Mouse (Mus musculus) heart, adult 8-10 months (tissue): Measurements from ENCODE around the gene Olig1. TPM values are rescaled to one million over a fixed set of nuclear protein-coding genes. Genes with fewer than 3 reads are reported as not detected.
"Not testable (repeated sequence)": the region's sequence is repeated elsewhere in the genome, so short reads cannot be mapped to it uniquely, and the experiment has no call there.

ENCODE experiments used
- DNase-seq: peaks from one replicate; pipeline ENCODE4 v3.0.0; 2022; ENCODE audit warnings: low spot score
- total RNA-seq, 4 experiments: library from RNA; stranded (reverse); gene quantifications; 2 replicates each; pipeline ENCODE4 v1.2.4; 2022

Olig1 gene
- total RNA-seq, 4 experiments from 2014 or later, result not detected

DNA sequence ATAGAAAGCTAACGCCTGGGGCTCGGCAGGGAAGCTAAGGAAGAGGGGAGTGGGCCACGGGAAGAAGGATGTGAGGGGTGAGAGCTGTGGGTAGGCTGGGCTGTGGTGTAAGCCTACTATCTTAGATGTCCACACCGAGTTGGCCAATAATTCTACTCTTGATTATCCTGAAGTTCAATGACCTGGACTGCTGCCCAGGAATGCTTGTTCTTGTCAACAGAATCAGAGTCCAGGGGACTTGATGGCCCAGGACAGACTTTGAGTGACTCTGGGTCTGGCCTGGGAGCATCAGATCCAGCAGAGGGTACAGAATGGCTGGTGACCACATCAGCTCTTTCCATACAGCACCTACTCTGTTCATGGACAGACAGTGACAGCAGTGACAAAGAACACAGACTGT lies 30.5 kb upstream of the Olig1 start:
- DNase-seq, result no peak

DNA sequence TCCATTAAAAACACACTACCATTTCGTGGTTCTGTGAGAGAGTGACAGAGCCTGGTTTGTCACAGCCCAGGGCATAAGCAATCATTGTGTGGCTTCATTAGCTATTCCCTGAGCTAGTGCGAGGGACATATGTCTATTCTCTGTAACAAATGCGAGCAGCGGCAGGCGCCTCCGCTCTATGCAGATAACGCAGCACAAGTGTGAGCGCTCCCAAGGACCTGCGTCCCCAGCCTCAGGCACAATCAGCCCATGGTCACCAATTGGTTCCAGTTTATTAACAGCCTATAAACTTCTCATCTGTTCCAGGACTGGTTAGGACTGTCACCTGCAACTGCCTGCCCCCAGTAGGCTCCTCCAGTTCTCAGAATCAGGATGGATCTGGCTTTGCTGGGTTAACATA lies 23.3 kb upstream of the Olig1 start:
- no peak for DNase-seq

DNA sequence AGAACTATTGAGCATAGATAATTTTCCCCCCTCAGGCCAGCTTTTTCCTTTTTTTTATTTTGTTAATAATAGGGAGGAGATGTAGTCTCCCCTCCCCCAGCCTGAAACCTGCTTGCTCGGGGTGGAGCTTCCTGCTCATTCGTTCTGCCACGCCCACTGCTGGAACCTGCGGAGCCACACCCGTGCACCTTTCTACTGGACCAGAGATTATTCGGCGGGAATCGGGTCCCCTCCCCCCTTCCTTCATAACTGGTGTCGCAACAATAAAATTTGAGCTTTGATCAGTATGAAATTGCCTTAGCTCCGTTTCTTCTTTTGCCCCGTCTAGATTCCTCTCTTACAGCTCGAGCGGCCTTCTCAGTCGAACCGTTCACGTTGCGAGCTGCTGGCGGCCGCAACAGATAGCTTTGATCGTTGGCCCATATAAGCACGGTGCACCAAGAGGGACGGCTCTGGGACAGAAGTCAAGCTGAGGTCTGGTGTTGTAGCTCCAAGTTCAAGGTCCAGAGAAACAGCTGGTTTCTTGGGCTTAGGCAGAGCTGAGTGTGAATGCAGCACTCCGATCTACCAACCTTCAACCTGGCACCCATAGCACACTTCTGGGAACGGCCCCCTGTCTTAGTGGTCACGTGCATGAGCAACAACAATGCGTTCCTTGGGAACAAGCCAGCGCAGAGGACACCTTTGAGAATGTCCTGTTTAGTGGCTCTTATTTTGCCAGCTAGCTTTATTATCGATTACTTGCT lies 14.0 kb upstream of the Olig1 start:
- DNase-seq, result not testable (repeated sequence)

DNA sequence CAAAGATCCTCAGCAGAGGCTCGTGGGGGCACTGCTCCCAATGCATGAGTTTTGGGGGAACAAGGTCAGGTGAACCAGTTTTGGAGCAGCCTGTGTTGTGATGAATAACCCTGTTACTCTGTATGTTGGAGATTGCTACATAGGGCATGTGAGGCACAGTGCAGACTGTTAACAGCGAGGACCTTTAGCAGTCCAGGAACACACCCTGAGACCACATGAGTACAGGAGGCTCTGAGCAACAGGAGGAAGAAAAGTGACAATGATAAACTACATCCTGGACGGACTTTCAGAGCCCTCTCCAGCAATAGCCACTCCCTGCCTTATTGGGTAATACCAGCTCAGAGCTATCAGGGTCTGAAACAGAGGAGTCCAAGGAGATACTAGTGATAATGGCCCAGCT lies 10.6 kb upstream of the Olig1 start:
- no peak for DNase-seq

DNA sequence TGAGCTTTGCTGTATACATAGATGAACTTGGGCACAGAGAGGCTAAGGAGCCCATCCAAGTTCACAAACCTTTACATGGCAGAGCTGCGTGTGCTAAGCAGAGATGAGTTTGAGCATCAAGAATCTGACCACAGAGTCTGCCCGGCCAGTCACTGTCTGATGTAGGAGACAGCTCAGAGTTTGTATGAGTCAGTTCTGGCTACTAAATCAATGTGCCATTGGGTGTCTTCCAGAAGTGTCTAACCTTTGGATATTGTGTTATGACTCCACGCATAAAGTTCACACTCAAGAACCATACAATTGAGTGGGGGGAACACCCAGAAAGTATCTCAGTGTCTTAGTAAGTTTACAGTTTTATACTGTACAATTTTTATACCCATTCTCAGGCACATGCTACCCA lies 8.7 kb upstream of the Olig1 start:
- no peak for DNase-seq

DNA sequence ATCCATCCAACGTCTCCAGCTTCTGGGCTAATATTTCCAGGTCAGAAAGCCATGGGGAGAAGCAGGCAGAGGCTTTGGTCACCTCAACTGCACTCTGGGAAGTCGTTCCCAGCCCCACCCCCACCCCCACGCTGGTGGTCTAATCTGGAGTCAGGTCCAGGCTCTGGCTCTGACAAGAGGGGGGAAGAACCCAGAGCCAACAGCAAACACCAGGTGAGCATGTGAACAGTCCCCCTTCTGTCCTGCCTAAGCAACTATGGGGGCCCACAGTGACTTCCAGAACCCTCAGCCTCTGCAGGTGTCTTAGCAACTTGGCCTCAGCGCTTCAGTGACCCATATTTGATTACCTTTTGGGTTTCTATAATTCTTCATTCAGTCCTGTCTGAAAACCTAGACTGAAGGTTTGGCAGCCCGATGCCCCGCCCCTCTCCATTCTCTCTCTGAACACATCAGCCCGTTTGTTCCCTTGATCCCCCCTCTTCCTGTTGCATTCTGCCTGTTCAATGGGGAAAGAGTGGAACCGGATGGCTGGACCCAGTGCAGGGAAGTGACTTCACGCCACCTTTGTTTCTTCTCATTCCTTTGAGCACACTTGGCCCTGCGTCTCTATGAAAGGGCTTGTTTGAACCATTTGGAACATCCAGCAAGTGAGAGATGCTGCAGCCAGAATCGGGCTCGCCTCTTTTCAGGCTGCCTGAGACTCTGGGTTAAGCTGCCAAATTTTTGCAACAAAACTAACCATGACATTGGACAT lies 6.9 kb upstream of the Olig1 start:
- no peak for DNase-seq

DNA sequence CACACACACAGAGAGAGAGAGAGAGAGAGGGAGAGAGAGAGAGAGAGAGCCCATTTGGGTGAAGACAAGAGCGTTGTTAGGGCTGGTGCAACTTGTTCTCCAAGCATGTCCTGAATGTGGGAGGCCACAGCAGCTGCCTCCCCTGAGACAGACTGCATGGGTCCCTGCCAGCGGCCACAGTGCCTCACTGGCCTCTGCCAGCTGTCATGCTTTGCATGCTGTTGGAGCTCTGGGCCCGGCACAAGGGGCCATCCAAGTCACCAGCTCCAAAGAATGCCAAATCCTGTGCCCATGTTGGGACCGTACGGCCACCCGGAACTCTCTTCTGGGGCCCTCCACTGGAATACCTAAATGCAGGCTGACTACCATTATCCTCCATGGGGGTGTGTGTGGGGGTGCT lies 3.6 kb upstream of the Olig1 start:
- no peak for DNase-seq

DNA sequence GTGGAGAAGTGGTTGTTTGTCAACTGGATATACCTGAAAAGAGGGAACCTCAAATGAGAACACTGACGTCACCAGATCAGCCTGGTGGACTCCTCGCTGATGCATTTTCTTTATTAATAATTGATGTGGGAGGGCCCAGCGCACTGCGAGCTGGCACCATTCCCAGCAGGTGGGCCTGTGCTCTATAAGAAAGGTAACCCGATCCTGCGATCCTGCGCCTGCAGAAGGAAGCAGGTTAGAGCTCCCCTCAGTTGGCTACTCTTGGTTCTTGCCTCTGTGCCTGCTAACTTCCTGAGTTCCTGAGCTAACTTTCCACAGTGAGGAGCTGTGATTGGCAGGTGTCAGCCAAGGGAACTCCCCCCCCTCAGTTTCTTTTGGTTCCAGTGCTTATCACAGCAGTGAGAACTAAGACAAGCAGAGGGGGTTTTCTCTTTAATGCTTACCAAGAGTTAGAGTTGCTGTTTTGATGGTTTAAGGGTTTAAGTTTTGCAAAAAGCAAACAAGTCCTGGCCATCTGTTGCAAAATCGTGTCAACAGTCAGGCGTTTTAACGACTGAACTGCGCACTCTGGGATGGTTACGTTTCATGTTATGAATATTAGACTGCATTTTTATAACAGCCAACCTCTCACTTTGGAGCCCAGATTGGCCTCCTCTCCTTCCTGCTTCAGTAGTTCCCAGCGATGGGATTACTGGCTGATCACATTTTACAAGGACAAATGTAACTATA lies 684 bp upstream of the Olig1 start:
- DNase-seq, result no peak

DNA sequence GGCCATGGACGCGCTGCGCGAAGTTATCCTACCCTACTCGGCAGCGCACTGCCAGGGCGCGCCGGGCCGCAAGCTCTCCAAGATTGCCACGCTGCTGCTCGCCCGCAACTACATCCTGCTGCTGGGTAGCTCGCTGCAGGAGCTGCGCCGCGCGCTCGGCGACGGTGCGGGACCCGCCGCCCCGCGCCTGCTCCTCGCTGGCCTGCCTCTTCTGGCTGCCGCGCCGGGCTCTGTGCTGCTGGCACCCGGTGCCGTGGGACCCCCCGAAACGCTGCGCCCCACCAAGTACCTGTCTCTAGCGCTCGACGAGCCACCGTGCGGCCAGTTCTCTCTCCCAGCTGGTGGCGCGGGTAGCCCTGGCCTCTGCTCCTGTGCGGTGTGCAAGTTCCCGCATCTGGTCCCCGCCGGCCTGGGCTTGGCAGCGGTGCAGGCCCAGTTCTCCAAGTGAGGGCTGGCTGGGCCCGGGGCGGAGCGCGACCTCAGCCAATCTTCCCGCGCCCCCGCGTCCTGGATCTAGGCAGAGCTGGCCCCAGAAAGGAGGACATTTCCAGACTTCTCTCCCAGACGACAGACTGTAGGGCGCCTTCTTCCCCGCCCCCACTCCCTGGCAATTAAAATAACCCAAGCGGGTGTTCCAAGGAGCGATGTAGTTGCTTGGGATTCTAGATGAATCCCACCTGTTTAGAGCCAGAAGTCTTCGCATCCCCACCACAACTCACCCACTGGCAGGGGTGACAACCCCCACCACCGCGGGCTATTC lies 820 bp downstream of the Olig1 start:
- DNase-seq, result no peak

DNA sequence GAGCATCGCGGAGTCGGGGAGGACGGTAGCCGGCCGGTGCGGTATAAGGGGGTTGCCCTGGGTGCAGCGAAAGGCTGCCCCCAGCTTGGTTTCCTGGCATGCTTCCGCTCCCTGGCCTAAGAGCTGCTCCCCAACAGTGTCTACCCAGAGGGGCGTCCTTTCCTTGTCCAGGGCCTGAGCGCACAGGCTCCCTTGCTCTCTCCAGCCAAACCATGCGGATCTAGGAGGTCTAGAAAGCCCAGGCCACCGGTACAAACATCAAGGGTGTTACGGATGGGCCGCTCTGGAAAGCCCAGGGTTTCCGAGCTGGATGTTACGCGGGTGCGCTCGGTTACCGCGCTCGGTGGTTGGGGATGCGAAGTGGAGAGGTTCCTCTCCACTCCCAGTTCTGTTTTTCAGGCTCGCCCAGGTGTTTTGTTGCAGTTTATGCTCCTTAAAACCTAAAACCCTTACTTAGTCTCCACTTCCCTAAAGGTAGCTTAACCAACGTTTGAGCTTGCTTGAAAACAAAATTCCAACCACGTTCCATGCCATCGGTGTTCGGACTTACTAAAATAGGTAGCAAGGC lies 1.5 kb downstream of the Olig1 start:
- DNase-seq, result no peak

DNA sequence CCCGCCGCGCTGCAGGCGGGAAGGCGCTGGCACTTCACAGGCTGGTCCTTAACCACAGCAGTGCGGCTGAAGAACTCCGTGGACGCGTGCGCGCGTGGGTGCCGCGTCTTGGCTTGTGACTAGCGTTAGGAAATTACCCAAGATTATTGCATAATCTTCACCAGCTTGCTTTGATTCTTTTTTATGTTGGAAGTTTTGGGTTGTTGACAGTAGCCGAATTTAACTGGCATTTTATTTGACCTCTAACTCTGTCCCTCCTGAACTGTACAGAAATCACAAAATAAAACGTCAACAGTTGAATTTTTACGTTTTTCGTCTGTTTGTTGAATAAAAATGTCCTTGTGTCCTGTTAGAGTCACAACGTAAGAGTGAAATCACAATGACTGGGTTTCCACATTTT lies 2.1 kb downstream of the Olig1 start:
- no peak for DNase-seq

DNA sequence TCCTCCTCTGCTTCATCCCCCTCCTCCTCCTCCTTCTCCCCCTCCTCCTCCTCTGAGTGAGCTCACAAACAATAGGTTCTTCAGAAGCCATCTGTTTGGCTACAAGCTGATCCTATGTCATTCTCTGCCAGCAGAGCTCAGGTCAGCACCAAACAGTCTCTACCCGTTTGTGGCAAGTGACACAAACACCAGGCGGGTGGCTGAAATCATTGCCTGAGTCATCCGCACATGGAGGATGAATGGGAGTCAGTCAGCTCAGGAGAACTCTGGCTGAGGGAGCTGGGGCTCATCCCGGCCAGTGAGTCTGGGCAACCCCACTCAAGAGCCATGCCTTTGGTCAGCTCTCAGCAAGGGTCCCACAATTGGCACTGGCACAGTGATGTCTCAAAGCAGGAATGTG lies 10.9 kb downstream of the Olig1 start:
- no peak for DNase-seq

DNA sequence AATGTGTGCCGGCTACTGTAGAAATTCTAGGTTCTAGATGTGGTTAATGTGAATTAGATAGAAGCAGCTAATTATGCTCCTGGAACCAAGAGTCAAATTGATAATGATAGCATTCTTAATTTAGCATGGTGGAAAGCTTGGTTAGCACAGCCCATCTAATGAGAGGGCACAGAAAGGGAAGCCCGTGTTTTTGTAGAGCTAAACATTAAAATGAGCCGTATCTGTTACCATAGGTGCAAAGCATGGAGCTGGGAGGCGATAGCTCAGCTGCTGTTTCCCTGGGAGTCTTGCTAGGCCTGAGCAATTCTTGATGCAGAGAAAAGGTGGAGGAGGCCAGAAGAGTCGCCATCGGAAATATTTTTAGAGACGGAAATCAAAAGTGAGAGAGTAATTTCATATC lies 22.5 kb downstream of the Olig1 start:
- DNase-seq, result no peak

DNA sequence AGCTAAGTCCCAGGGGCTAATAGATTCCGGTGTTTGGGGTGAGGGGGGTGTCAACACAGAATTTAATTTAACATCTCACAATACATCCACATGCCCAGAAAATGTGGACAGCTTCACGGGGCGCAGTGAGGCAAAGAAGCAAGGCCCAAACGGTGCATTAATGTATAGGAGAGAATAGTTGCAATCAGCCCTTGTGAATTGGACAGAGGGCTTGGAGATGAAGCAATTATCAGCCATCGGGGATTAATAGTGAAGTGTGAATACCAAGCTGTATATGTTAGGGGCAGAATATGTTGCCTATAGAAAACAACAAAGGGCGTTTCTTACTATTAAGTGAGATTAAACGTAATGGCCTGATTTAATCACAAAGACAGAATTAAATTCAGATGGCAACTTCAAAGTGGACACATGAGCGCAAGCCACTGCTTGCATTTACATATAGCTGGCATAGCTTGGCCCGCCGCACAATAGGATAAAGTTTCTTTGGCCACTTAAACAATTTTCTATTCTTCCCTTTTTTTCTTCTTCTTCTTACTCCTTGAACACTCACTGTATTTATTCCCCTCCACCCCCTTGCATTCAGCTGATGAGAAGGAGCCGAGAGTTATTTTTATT lies 23.3 kb downstream of the Olig1 start:
- no peak for DNase-seq

DNA sequence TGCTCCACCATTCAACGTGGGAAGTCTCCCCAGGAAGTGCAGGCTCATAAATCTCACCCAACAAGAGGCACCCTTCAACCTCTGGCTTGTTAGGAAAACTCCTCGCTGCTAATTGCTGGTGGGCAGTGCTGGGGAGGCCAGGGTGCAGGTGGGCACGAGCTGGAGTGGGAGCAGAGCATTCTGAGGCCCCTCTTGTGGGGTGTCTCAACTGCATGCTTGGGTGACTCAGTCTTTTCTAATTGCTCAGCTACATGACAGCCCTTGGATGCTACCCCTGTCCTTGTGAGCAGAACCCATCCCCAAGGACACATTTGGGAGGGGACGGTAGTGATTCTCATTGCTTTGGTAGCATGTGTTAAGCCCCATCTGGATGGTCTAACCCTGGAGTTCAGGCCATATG lies 28.2 kb downstream of the Olig1 start:
- no peak for DNase-seq

DNA sequence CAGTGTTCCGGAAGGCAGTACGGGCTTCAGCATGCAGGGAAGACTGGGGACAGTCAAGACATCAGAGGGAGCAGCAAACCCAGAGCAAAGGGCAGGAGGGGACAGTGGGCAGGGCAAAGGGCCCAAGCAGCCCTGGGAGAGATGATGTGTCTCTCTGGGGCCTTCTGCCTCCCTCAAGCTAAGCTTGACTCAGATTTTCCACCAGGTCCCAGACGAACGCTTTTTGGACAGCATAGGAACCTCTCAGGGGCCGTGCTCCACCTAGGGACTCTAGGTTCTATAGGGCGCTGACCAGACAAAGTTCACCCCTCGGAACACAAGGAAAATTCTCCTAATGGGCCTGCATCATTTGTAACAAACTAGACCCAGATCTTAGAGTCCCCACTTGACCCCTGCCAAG lies 29.8 kb downstream of the Olig1 start:
- no peak for DNase-seq

DNA sequence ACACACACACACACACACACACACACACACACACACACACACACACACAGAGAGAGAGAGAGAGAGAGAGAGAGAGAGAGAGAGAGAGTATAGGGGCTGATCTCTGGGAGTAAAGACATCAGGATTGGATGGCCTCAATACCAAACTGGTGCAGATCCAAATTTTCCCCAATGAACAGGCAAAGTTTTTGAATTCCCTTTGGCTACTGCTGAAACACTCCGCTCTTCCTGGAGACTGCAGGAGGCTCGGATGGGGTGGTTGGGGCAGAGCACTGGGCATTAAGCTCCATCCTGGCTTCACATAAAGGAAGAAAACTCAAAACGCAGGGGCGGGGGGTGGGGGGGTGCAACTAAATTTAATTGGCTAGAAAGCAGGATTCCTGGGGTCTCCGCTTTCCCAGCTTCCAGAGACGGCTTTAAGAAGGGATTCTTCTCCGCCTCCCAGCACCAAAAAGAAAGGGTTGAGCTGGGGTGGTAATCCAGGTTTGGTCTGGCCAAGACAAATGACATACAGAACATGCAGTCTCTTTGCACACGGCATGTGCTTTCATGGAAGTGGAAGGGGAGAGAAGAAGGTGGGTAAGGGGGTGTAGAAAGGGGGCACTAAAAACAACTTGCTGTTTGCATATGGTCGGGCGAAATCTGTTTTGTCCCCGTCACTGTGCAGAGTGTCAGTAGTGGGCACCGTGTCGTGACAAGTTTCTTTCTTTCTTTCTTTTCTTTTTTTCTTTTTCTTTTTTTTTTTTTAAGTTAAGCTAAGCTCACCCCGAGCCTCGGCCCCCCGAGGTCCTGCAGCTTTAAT lies 31.3 kb downstream of the Olig1 start:
- no peak for DNase-seq

DNA sequence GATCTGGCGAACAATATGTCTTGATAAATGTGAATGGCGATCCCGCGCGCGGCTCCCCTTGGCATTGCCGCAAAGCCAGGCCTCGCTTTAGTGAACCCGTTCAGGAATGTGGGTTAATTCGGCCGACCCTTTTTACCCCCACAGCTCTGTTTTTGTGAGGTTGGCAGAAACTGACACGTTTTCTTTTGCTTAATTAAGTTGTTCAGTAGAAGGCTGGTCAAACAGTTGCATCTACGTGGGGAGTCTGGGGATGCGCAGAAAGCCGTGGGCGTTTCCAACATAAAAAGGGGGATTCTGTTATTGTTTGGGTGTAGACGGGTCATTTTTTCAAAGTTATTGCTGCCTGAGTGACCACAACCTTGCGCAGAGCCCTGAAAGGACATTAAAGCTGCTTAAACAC lies 31.9 kb downstream of the Olig1 start:
- no peak for DNase-seq

DNA sequence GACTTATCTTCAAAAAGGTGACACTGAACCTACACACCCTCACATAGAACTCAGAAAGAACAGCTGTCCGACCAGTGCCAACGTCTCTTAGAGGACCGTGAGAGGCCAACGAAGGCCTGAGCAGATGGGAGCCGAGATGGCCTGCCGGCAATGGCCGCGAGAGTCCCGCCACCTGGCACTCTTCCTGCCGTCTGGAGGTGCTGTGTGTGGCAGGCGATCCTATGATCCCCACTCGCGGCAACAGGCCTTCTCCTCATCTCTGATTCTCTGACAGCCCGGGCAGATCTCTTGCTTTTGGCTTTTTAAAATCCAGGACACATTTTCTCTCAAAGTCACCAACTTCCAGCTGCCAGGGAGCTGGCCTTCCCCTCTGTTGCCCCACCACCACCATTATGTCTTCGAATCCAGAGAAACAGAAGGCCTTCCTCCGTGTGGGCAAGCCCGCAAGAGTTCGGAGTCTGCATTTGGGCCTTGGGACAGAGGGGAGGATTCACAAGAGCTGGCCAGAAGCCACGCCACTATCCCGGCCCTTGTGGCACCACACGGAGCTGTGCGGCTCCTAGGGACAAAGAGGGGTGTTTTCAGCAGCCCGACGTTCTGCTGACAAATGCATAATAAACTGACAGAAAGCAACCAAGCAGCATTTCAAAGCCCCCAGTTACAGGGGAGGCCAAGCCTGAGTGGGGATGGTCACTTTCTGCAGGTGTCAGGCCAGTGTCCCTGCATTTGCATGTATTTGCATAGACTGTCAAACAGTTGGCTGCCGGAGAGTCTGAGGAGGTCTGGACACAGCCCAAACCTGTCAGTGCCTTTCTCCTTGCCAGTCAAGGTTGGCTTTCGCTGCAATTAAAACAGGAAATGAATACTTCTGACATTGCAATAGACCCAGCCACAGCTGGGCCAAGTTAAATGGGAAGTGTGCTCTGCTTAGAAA lies 34.5 kb downstream of the Olig1 start:
- no peak for DNase-seq
